Mouse (Mus musculus) embryonic facial prominence, embryonic 11.5 days (tissue): Measurements from ENCODE around the gene Popdc2. TPM values are rescaled to one million over a fixed set of nuclear protein-coding genes. Genes with fewer than 3 reads are reported as not detected.

Source experiments
- ATAC-seq: fragments of 200-750 bp; cut with Nextera tagmentation; replicated peaks from 2 replicates; pipeline ENCODE4 v1.8.0; 2017; ENCODE audit warnings: low read depth; ENCODE audit not compliant: insufficient number of reproducible peaks, low FRiP score, low TSS enrichment
- DNase-seq: peaks from one replicate; pipeline ENCODE4 v3.0.0-alpha.2; 2015; ENCODE audit warnings: low spot score
- H3K27ac ChIP-seq: fragments of 300-500 bp; sonication (generic); replicated peaks from 2 replicates; pipeline ENCODE4 v1.5.1; 2014; ENCODE audit warnings: mild to moderate bottlenecking, low read depth, low read length, control low read depth
- H3K27me3 ChIP-seq: fragments of 300-500 bp; sonication (generic); 2 replicates; pipeline ENCODE4 v1.6.1; 2014; ENCODE audit warnings: mild to moderate bottlenecking, low read length, moderate library complexity, mixed read lengths; ENCODE audit not compliant: control insufficient read depth, insufficient read depth
- H3K36me3 ChIP-seq: fragments of 300-500 bp; sonication (generic); replicated peaks from 2 replicates; pipeline ENCODE4 v1.6.1; 2014; ENCODE audit warnings: low read depth, mild to moderate bottlenecking, low read length, moderate library complexity, mixed read lengths; ENCODE audit not compliant: control insufficient read depth, insufficient read depth
- H3K4me1 ChIP-seq: fragments of 300-500 bp; sonication (generic); 2 replicates; pipeline ENCODE4 v1.6.1; 2014; ENCODE audit warnings: low read length, mixed read lengths; ENCODE audit not compliant: control insufficient read depth, insufficient read depth
- H3K4me2 ChIP-seq: fragments of 300-500 bp; sonication (generic); 2 replicates; pipeline ENCODE4 v1.6.1; 2014; ENCODE audit warnings: low read depth, mild to moderate bottlenecking, control low read depth, low read length, moderate library complexity
- H3K4me3 ChIP-seq: fragments of 300-500 bp; sonication (generic); 2 replicates; pipeline ENCODE4 v1.5.1; 2014; ENCODE audit warnings: low read depth, low read length, control low read depth
- H3K9ac ChIP-seq: fragments of 300-500 bp; sonication (generic); replicated peaks from 2 replicates; pipeline ENCODE4 v1.6.1; 2014; ENCODE audit warnings: mild to moderate bottlenecking, control low read depth, low read length
- H3K9me3 ChIP-seq: fragments of 300-500 bp; sonication (generic); replicated peaks from 2 replicates; pipeline ENCODE4 v1.6.1; 2016; ENCODE audit warnings: mild to moderate bottlenecking, low read length, inconsistent platforms, mixed read lengths; ENCODE audit not compliant: control insufficient read depth
- WGBS: fragments of 180-500 bp; shearing (Covaris S2); extraction: QIAGEN DNeasy Blood & Tissue Kit; methylation state at CpG from one replicate; pipeline ENCODE4 v1.1.7; 2014; 5-methylcytosine and 5-hydroxymethylcytosine counted together
- polyA plus RNA-seq: library from polyadenylated mRNA; unstranded; fragments of >200 nt; fragmentation: Nextera tagmentation; extraction: Ambion mirVana; gene quantifications from 2 replicates; pipeline ENCODE4 v1.2.1, GENCODE M21; 2014

Gene Popdc2
- polyA plus RNA-seq, 1 experiment from 2014 or later = 1.5 TPM

GRCm38 (mm10) chr16:38374379-38375140 lies 12.6 kb downstream of the Popdc2 start:
- no peak overlapping the region for H3K27ac ChIP-seq
- ATAC-seq (no peak), DNase-seq (peak; percentile 26)
- H3K9me3 ChIP-seq = no peaks in the 10 kb centered on the region
- H3K9ac ChIP-seq = no peak overlapping the region
- 80% methylated on average over 10 of the region's 10 CpGs for WGBS
- no peaks in the 10 kb centered on the region for H3K27me3 ChIP-seq
- no peak overlapping the region for H3K4me3 ChIP-seq
- no peaks in the 10 kb centered on the region; the same call in 1 of the 2 replicates for H3K4me1 ChIP-seq
- no peak overlapping the region for H3K4me2 ChIP-seq
- H3K36me3 ChIP-seq = no peaks in the 10 kb centered on the region

GRCm38 (mm10) chr16:38375182-38375581 lies 13.2 kb downstream of the Popdc2 start:
- H3K27ac ChIP-seq = no peak overlapping the region
- no peak for ATAC-seq
- 79% methylated on average over 7 of the region's 7 CpGs for WGBS

GRCm38 (mm10) chr16:38376163-38376840 lies 14.3 kb downstream of the Popdc2 start:
- WGBS = 32% methylated on average over 16 of the region's 17 CpGs
- peak; percentile 61 for DNase-seq
- Histone ChIP-seq H3K9me3 (no peaks in the 10 kb centered on the region), H3K27me3 (no peaks in the 10 kb centered on the region), H3K27ac (peak overlapping the region; percentile 35; the same call in 1 of the 2 replicates), H3K36me3 (no peaks in the 10 kb centered on the region), H3K4me1 (no peaks in the 10 kb centered on the region; the same call in 1 of the 2 replicates), H3K4me3 (peak overlapping the region; percentile 5; the same call in 1 of the 2 replicates), H3K4me2 (peak overlapping the region; percentile 13), H3K9ac (peak overlapping the region; percentile 39)
- peak; percentile 77 for ATAC-seq

More at GRCm38 (mm10) chr16:38375182-38375581, 13.2 kb downstream of the Popdc2 start:
- Histone ChIP-seq H3K9ac (no peak overlapping the region), H3K36me3 (no peaks in the 10 kb centered on the region), H3K4me1 (no peaks in the 10 kb centered on the region; the same call in 1 of the 2 replicates), H3K4me3 (no peak overlapping the region), H3K27me3 (no peaks in the 10 kb centered on the region), H3K4me2 (no peak overlapping the region), H3K9me3 (no peaks in the 10 kb centered on the region)
- no peak for DNase-seq

GRCm38 (mm10) chr16:38376841-38377249 lies 14.8 kb downstream of the Popdc2 start:
- 54% methylated on average over 8 of the region's 8 CpGs for WGBS
- Histone ChIP-seq H3K4me3 (no peak overlapping the region), H3K9ac (peak overlapping the region; percentile 39), H3K36me3 (no peaks in the 10 kb centered on the region), H3K4me1 (no peaks in the 10 kb centered on the region; the same call in 1 of the 2 replicates), H3K27ac (peak overlapping the region; percentile 35; the same call in 1 of the 2 replicates), H3K27me3 (no peaks in the 10 kb centered on the region), H3K4me2 (peak overlapping the region; percentile 13), H3K9me3 (no peaks in the 10 kb centered on the region)
- DNase-seq = no peak
- ATAC-seq = no peak

- DNase-seq (no peak), ATAC-seq (no peak)
- Histone ChIP-seq H3K9me3 (no peaks in the 10 kb centered on the region), H3K27ac (no peak overlapping the region), H3K4me1 (no peaks in the 10 kb centered on the region; the same call in 1 of the 2 replicates), H3K27me3 (no peaks in the 10 kb centered on the region), H3K36me3 (no peaks in the 10 kb centered on the region), H3K9ac (no peak overlapping the region), H3K4me2 (no peak overlapping the region), H3K4me3 (no peak overlapping the region)
- WGBS = 83% methylated on average over 6 of the region's 6 CpGs
These were observed 15.5 kb downstream of the Popdc2 start for GRCm38 (mm10) chr16:38377546-38377945.

DNA sequence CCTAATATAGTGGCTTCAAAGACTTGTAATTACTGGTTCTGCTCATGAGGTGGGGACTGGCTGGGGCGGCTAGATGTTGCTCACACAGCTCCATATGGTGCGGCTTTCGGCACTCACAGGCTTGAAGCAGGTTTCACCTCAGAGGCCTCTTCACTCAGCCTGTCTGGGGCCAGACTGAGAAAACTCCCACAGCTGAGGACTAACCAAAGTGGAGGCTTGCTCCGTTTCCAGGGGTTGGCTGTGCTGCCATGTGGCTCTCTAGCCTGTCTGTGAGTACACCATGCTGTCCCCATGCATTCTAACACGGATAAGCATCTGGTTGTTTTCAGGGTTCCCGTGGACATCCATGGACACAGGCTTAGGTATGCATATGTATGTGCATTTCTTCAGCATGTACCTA lies 16.6 kb downstream of the Popdc2 start:
- Histone ChIP-seq H3K27ac (no peak overlapping the region), H3K9me3 (no peaks in the 10 kb centered on the region), H3K27me3 (no peaks in the 10 kb centered on the region), H3K4me3 (no peak overlapping the region), H3K9ac (no peak overlapping the region), H3K4me1 (no peaks in the 10 kb centered on the region; the same call in 1 of the 2 replicates), H3K4me2 (no peak overlapping the region), H3K36me3 (no peaks in the 10 kb centered on the region)
- WGBS = 66% methylated on average over 6 of the region's 6 CpGs
- DNase-seq (no peak), ATAC-seq (no peak)

GRCm38 (mm10) chr16:38379088-38379487 lies 17.1 kb downstream of the Popdc2 start:
- no peak overlapping the region for H3K9ac ChIP-seq
- no peak overlapping the region for H3K4me3 ChIP-seq
- peak; percentile 46 for DNase-seq
- ATAC-seq = no peak
- 32% methylated on average over 6 of the region's 6 CpGs for WGBS
- H3K27ac ChIP-seq = no peak overlapping the region
- H3K27me3 ChIP-seq = no peaks in the 10 kb centered on the region
- no peaks in the 10 kb centered on the region for H3K9me3 ChIP-seq
- no peaks in the 10 kb centered on the region for H3K36me3 ChIP-seq
- H3K4me2 ChIP-seq = no peak overlapping the region
- H3K4me1 ChIP-seq = no peaks in the 10 kb centered on the region; the same call in 1 of the 2 replicates

DNA sequence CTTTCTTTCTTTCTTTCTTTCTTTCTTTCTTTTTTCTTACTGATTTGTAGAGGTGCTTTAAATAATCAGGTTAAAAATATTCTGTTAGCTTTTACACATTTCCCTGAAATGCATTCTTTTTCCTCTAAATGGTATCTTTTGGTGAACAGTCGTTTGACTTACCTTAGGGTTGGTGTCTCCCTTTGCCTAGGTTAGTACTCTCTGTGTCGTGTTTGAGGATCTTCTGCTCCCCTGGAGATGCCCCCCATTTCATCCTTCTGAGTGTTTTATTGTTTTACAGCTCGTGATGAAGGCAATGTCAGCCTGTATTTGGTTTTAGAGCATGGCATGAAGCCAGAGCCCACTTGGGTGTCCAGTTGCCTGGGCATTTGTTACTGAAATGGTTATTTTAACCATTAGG lies 17.5 kb downstream of the Popdc2 start:
- DNase-seq (no peak), ATAC-seq (no peak)
- Histone ChIP-seq H3K36me3 (no peaks in the 10 kb centered on the region), H3K27ac (no peak overlapping the region), H3K4me2 (no peak overlapping the region), H3K9ac (no peak overlapping the region), H3K4me1 (no peaks in the 10 kb centered on the region; the same call in 1 of the 2 replicates), H3K4me3 (no peak overlapping the region), H3K9me3 (no peaks in the 10 kb centered on the region), H3K27me3 (no peaks in the 10 kb centered on the region)
- 58% methylated on average over 3 of the region's 3 CpGs for WGBS
